Mouse (Mus musculus): ENCODE results near the gene Rit1. TPM values are rescaled to one million over a fixed set of nuclear protein-coding genes. Genes with fewer than 3 reads are reported as not detected.
A peak's percentile ranks its signal among the peaks of the same experiment; 100 is the strongest.
"Not testable (repeated sequence)": the region's sequence is repeated elsewhere in the genome, so short reads cannot be mapped to it uniquely, and the experiment has no call there.

Rit1 gene
- polyA plus RNA-seq, 1 experiment from 2014 or later = 62.6 TPM

- Histone ChIP-seq H3K27me3 (ENCODE audit: control insufficient read depth, insufficient read depth, low read length) (no peaks in the 10 kb centered on the region), H3K4me3 (ENCODE audit: control insufficient read depth in 1 of 2, insufficient read depth in 1 of 2, low read depth in 1 of 2, low read length in 2 of 2) (no peak overlapping the region), H3K36me3 (ENCODE audit: control insufficient read depth, insufficient read depth, low read length) (peaks cover 67% of the 10 kb centered on the region), H3K9me3 (ENCODE audit: control insufficient read depth, low read length) (no peaks in the 10 kb centered on the region), H3K4me1 (ENCODE audit: control insufficient read depth in 2 of 2, insufficient read depth in 2 of 2, low read length in 2 of 2) (peaks cover 7 to 10% of the 10 kb centered on the region in 2 experiments), H3K9ac (ENCODE audit: low read length) (no peak overlapping the region), H3K4me2 (ENCODE audit: low read length) (no peak overlapping the region), H3K27ac (replicated peaks in 1 of 2; ENCODE audit: control insufficient read depth in 1 of 2, insufficient read depth in 1 of 2, low read depth in 2 of 2, low read length in 2 of 2) (no peak overlapping the region)
- no peak for ATAC-seq (ENCODE audit: insufficient number of reproducible peaks, insufficient read depth, low FRiP score, low read depth)
- 90% methylated on average over 4 of the region's 4 CpGs for WGBS
Measured at GRCm38 (mm10) chr3:88713709-88714108, 2.9 kb upstream of the Rit1 start.

DNA sequence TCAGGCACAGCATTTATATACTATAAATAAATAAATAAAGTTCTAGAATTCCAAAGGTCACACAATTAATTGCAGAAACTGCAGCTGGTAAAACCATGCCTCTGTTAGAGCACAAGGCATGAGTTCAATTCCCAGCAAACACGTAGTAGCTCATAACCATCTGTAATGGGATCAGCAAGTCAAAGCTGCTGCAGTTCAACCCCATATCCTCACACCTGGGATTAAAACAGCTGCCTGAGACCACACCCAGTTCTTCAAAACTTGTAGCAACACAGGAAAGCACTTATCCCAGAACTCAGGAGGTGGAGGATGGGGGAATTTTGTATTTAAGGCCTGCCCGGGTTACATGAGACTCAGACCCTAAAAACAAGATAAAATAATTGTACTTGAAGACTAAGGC lies 1.9 kb upstream of the Rit1 start:
- Histone ChIP-seq H3K36me3 (ENCODE audit: control insufficient read depth, insufficient read depth, low read length) (peaks cover 61% of the 10 kb centered on the region), H3K9ac (ENCODE audit: low read length) (no peak overlapping the region), H3K4me1 (ENCODE audit: control insufficient read depth in 2 of 2, insufficient read depth in 2 of 2, low read length in 2 of 2) (peaks cover 12 to 18% of the 10 kb centered on the region in 2 experiments), H3K27ac (replicated peaks in 1 of 2; ENCODE audit: control insufficient read depth in 1 of 2, insufficient read depth in 1 of 2, low read depth in 2 of 2, low read length in 2 of 2) (no peak overlapping the region), H3K4me3 (ENCODE audit: control insufficient read depth in 1 of 2, insufficient read depth in 1 of 2, low read depth in 1 of 2, low read length in 2 of 2) (no peak overlapping the region), H3K4me2 (ENCODE audit: low read length) (no peak overlapping the region), H3K27me3 (ENCODE audit: control insufficient read depth, insufficient read depth, low read length) (no peaks in the 10 kb centered on the region), H3K9me3 (ENCODE audit: control insufficient read depth, low read length) (no peaks in the 10 kb centered on the region)
- 63% methylated on average over 2 of the region's 2 CpGs for WGBS
- no peak for ATAC-seq (ENCODE audit: insufficient number of reproducible peaks, insufficient read depth, low FRiP score, low read depth)

DNA sequence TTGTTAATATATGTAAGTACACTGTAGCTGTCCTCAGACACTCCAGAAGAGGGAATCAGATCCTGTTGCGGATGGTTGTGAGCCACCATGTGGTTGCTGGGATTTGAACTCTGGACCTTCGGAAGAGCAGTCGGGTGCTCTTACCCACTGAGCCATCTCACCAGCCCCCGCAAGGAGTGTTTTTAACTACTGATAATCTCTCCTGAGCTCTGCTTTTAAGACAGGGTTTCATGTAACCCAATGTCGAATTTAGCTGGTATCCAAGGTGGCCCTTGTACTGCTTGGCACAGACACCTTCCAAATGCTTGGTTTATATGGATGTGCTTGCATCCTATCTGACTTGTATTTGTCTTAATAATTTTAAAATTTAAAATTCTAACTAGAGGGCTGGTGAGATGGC lies 922 bp upstream of the Rit1 start:
- H3K4me1 ChIP-seq (ENCODE audit: control insufficient read depth in 2 of 2, insufficient read depth in 2 of 2, low read length in 2 of 2) = peaks cover 12 to 25% of the 10 kb centered on the region in 2 experiments
- H3K27ac ChIP-seq (replicated peaks in 1 of 2; ENCODE audit: control insufficient read depth in 1 of 2, insufficient read depth in 1 of 2, low read depth in 2 of 2, low read length in 2 of 2); H3K9ac ChIP-seq (ENCODE audit: low read length); H3K4me3 ChIP-seq (ENCODE audit: control insufficient read depth in 1 of 2, insufficient read depth in 1 of 2, low read depth in 1 of 2, low read length in 2 of 2); ATAC-seq (ENCODE audit: insufficient number of reproducible peaks, insufficient read depth, low FRiP score, low read depth); H3K27me3 ChIP-seq (ENCODE audit: control insufficient read depth, insufficient read depth, low read length); H3K9me3 ChIP-seq (ENCODE audit: control insufficient read depth, low read length); H3K4me2 ChIP-seq (ENCODE audit: low read length): not testable (repeated sequence)
- H3K36me3 ChIP-seq (ENCODE audit: control insufficient read depth, insufficient read depth, low read length) = peaks cover 61% of the 10 kb centered on the region
- WGBS = 91% methylated on average over 5 of the region's 5 CpGs

DNA sequence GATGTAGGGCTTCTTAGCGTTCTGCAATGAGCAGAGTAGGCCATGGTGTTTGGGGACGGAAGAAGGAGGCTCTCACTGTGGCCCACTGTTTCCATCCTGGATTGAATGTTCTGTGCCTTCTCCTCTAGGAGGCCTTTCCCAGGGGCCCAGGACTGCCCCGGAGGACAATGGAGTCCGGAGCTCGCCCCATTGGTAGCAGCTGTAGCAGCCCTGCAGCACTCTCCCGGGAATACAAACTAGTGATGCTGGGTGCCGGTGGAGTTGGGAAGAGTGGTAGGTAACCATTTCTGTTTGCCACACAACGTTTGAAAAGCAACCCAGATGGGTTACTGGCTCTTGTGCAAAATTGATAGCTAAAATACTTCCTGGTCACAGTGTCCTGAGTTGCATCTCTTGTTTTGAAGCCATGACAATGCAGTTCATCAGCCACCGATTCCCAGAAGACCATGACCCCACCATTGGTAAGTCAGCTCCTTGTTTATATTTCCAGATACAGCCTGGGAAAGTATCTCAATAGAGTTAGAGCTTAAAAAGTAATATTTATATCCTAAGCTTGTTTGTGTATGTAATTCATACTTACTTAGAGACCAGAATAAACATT lies 660 bp downstream of the Rit1 start:
- H3K36me3 ChIP-seq (ENCODE audit: control insufficient read depth, insufficient read depth, low read length) = peaks cover 58% of the 10 kb centered on the region
- peak overlapping the region; percentile 78 to 87 for H3K4me3 ChIP-seq (ENCODE audit: control insufficient read depth in 1 of 2, insufficient read depth in 1 of 2, low read depth in 1 of 2, low read length in 2 of 2)
- H3K9me3 ChIP-seq (ENCODE audit: control insufficient read depth, low read length) = no peaks in the 10 kb centered on the region
- WGBS = 5% methylated on average over 9 of the region's 9 CpGs
- peak; percentile 4; the same call in 1 of the 2 replicates for ATAC-seq (ENCODE audit: insufficient number of reproducible peaks, insufficient read depth, low FRiP score, low read depth)
- peaks cover 12 to 25% of the 10 kb centered on the region in 2 experiments for H3K4me1 ChIP-seq (ENCODE audit: control insufficient read depth in 2 of 2, insufficient read depth in 2 of 2, low read length in 2 of 2)
- H3K9ac ChIP-seq (ENCODE audit: low read length) = peak overlapping the region; percentile 88
- H3K27ac ChIP-seq (replicated peaks in 1 of 2; ENCODE audit: control insufficient read depth in 1 of 2, insufficient read depth in 1 of 2, low read depth in 2 of 2, low read length in 2 of 2) = peak overlapping the region; percentile 70 to 81
- H3K4me2 ChIP-seq (ENCODE audit: low read length) = peak overlapping the region; percentile 66
- no peaks in the 10 kb centered on the region for H3K27me3 ChIP-seq (ENCODE audit: control insufficient read depth, insufficient read depth, low read length)

DNA sequence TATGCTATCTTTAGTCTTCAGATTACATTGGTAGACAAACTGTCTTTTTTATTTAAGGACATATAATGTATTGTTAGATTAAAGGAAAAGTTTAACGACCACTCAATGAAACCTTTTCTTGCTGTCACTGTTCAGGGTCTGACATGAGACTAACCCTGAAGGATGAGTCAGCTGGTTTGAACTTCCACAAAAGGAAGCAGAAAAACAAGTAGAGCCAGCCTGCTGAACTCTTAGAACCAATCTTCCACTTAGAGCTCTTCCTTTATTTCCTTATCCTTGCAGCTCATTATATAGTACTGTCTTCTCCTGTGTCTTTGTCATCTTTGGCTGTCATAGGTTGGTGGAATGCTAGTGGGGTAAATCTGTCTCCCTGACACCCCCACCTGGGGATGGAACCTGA lies 1.2 kb downstream of the Rit1 start:
- Histone ChIP-seq H3K4me3 (ENCODE audit: control insufficient read depth in 1 of 2, insufficient read depth in 1 of 2, low read depth in 1 of 2, low read length in 2 of 2) (peak overlapping the region; percentile 18 to 78; a peak in 3 of 4 replicates), H3K27ac (replicated peaks in 1 of 2; ENCODE audit: control insufficient read depth in 1 of 2, insufficient read depth in 1 of 2, low read depth in 2 of 2, low read length in 2 of 2) (peak overlapping the region in 1 of 2 experiments; percentile 78; a peak in 2 of 4 replicates), H3K4me2 (ENCODE audit: low read length) (peak overlapping the region; percentile 66), H3K27me3 (ENCODE audit: control insufficient read depth, insufficient read depth, low read length) (no peaks in the 10 kb centered on the region), H3K36me3 (ENCODE audit: control insufficient read depth, insufficient read depth, low read length) (peaks cover 52% of the 10 kb centered on the region), H3K9ac (ENCODE audit: low read length) (peak overlapping the region; percentile 88), H3K9me3 (ENCODE audit: control insufficient read depth, low read length) (no peaks in the 10 kb centered on the region), H3K4me1 (ENCODE audit: control insufficient read depth in 2 of 2, insufficient read depth in 2 of 2, low read length in 2 of 2) (peaks cover 12 to 25% of the 10 kb centered on the region in 2 experiments)
- WGBS = 30% methylated on average over 1 of the region's 1 CpGs
- ATAC-seq (ENCODE audit: insufficient number of reproducible peaks, insufficient read depth, low FRiP score, low read depth) = no peak

DNA sequence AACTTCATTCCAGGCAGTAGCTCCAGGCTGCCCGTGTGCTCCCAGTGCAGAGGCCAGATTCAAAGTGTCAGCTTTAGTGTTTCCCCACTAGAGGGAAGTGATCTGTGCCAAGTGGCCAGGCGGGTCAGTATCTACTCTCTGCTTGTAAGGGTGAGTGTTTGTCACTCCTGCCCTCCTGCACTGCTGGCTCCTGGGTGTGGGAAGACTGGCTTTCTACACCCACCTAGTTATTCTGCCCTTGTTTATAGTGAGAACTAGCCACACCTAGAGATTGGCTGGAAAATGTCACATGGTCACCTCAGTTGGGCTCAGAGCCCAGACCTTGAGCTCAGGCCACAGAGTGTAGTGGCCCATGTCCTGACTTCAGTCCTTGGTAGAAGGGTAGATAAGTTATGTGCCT lies 2.5 kb downstream of the Rit1 start:
- WGBS = 16% methylated on average over 2 of the region's 2 CpGs
- H3K36me3 ChIP-seq (ENCODE audit: control insufficient read depth, insufficient read depth, low read length) = peaks cover 50% of the 10 kb centered on the region

DNA sequence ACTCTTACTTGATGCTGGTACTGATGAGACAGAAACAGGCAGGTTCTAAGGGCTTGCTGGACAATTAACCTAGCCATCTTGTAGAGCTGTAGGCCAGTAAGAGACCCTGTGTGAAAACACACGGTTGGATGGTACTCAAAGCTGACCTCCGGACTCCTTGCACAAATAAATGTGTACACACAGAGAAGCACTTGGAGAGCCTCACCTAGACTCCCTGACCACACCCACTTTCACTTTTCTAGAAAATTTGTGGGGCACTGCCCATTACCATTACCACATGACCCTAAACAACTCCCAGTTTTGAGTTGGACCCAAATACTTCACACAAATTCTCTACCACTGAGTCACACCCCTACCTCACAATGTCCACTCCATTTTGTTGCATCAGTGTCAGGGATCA lies 19.9 kb downstream of the Rit1 start:
- Histone ChIP-seq H3K27ac (replicated peaks in 1 of 2; ENCODE audit: control insufficient read depth in 1 of 2, insufficient read depth in 1 of 2, low read depth in 2 of 2, low read length in 2 of 2) (no peak overlapping the region), H3K4me2 (ENCODE audit: low read length) (no peak overlapping the region), H3K9ac (ENCODE audit: low read length) (no peak overlapping the region), H3K4me3 (ENCODE audit: control insufficient read depth in 1 of 2, insufficient read depth in 1 of 2, low read depth in 1 of 2, low read length in 2 of 2) (no peak overlapping the region), H3K36me3 (ENCODE audit: control insufficient read depth, insufficient read depth, low read length) (peaks cover 3% of the 10 kb centered on the region; the same call in 1 of the 2 replicates), H3K27me3 (ENCODE audit: control insufficient read depth, insufficient read depth, low read length) (no peaks in the 10 kb centered on the region), H3K9me3 (ENCODE audit: control insufficient read depth, low read length) (no peaks in the 10 kb centered on the region), H3K4me1 (ENCODE audit: control insufficient read depth in 2 of 2, insufficient read depth in 2 of 2, low read length in 2 of 2) (no peaks in the 10 kb centered on the region)
- no peak for ATAC-seq (ENCODE audit: insufficient number of reproducible peaks, insufficient read depth, low FRiP score, low read depth)
- WGBS = 92% methylated on average over 2 of the region's 2 CpGs

More for the DNA sequence above, 2.5 kb downstream of the Rit1 start:
- H3K9ac ChIP-seq (ENCODE audit: low read length) = no peak overlapping the region
- no peak overlapping the region for H3K4me3 ChIP-seq (ENCODE audit: control insufficient read depth in 1 of 2, insufficient read depth in 1 of 2, low read depth in 1 of 2, low read length in 2 of 2)
- H3K4me2 ChIP-seq (ENCODE audit: low read length) = peak overlapping the region; percentile 66
- no peaks in the 10 kb centered on the region for H3K27me3 ChIP-seq (ENCODE audit: control insufficient read depth, insufficient read depth, low read length)
- peak; percentile 91 for ATAC-seq (ENCODE audit: insufficient number of reproducible peaks, insufficient read depth, low FRiP score, low read depth)
- peak overlapping the region; percentile 74 to 78 for H3K27ac ChIP-seq (replicated peaks in 1 of 2; ENCODE audit: control insufficient read depth in 1 of 2, insufficient read depth in 1 of 2, low read depth in 2 of 2, low read length in 2 of 2)
- H3K4me1 ChIP-seq (ENCODE audit: control insufficient read depth in 2 of 2, insufficient read depth in 2 of 2, low read length in 2 of 2) = peaks cover 12 to 25% of the 10 kb centered on the region in 2 experiments
- peaks cover 9% of the 10 kb centered on the region for H3K9me3 ChIP-seq (ENCODE audit: control insufficient read depth, low read length)

DNA sequence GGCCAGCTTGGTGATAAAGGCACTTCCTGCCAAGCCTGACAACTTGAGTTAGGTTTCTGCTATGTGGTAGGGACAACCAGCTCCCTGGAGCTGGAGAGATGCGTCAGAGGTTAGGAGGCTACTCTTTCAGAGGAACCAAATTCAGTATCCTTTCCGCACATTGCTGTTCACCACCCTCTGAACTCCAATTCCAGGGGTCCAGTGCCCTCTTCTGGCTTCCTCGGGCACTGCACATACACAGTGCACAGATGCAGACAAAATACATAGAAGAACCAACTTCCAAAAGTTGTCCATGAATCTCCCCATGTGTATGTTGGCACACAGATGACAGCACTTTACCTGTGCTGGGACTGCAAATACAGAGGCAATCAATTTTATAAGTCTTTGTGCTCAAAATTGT lies 22.0 kb downstream of the Rit1 start:
- no peak overlapping the region for H3K9ac ChIP-seq (ENCODE audit: low read length)
- H3K36me3 ChIP-seq (ENCODE audit: control insufficient read depth, insufficient read depth, low read length) = no peaks in the 10 kb centered on the region
- H3K27me3 ChIP-seq (ENCODE audit: control insufficient read depth, insufficient read depth, low read length) = no peaks in the 10 kb centered on the region
- no peak overlapping the region for H3K4me2 ChIP-seq (ENCODE audit: low read length)
- WGBS = 55% methylated on average over 3 of the region's 3 CpGs
- no peak for ATAC-seq (ENCODE audit: insufficient number of reproducible peaks, insufficient read depth, low FRiP score, low read depth)
- H3K4me1 ChIP-seq (ENCODE audit: control insufficient read depth in 2 of 2, insufficient read depth in 2 of 2, low read length in 2 of 2) = no peaks in the 10 kb centered on the region
- no peak overlapping the region for H3K4me3 ChIP-seq (ENCODE audit: control insufficient read depth in 1 of 2, insufficient read depth in 1 of 2, low read depth in 1 of 2, low read length in 2 of 2)
- H3K9me3 ChIP-seq (ENCODE audit: control insufficient read depth, low read length) = no peaks in the 10 kb centered on the region
- no peak overlapping the region for H3K27ac ChIP-seq (replicated peaks in 1 of 2; ENCODE audit: control insufficient read depth in 1 of 2, insufficient read depth in 1 of 2, low read depth in 2 of 2, low read length in 2 of 2)

Measured in heart, embryonic 14.5 days (tissue).